Mouse (Mus musculus) lung, embryonic 16.5 days (tissue): ENCODE results near the gene Camta1. TPM values are rescaled to one million over a fixed set of nuclear protein-coding genes. Genes with fewer than 3 reads are reported as not detected.

ENCODE experiments used
- ATAC-seq: fragments of 200-750 bp; cut with Nextera tagmentation; 2 replicates; pipeline ENCODE4 v1.8.0; 2017; ENCODE audit warnings: low read depth, mild to moderate bottlenecking, moderate library complexity
- H3K27ac ChIP-seq: fragments of 300-500 bp; sonication (generic); 2 replicates; pipeline ENCODE4 v1.5.1; 2014; ENCODE audit warnings: mild to moderate bottlenecking, control low read depth, low read length
- H3K27me3 ChIP-seq: fragments of 300-500 bp; sonication (generic); 2 replicates; pipeline ENCODE4 v1.6.1; 2014; ENCODE audit warnings: low read depth, low read length, mixed read lengths; ENCODE audit not compliant: control insufficient read depth, insufficient read depth
- H3K36me3 ChIP-seq: fragments of 300-500 bp; sonication (generic); 2 replicates; pipeline ENCODE4 v1.6.1; 2014; ENCODE audit warnings: low read length; ENCODE audit not compliant: control insufficient read depth, insufficient read depth
- H3K4me1 ChIP-seq: fragments of 300-500 bp; sonication (generic); replicated peaks from 2 replicates; pipeline ENCODE4 v1.6.1; 2014; ENCODE audit warnings: low read length, mixed read lengths; ENCODE audit not compliant: control insufficient read depth, insufficient read depth
- H3K4me2 ChIP-seq: fragments of 300-500 bp; sonication (generic); 2 replicates; pipeline ENCODE4 v1.6.1; 2014; ENCODE audit warnings: low read depth, low read length, control low read depth
- H3K4me3 ChIP-seq: fragments of 300-500 bp; sonication (generic); 2 replicates; pipeline ENCODE4 v1.5.1; 2014; ENCODE audit warnings: mild to moderate bottlenecking, low read length, control low read depth
- H3K9ac ChIP-seq: fragments of 300-500 bp; sonication (generic); 2 replicates; pipeline ENCODE4 v1.6.1; 2014; ENCODE audit warnings: low read length, control low read depth
- H3K9me3 ChIP-seq: fragments of 300-500 bp; sonication (generic); 2 replicates; pipeline ENCODE4 v1.6.1; 2016; ENCODE audit warnings: low read length; ENCODE audit not compliant: control insufficient read depth
- WGBS: fragments of 180-500 bp; shearing (Covaris S2); extraction: QIAGEN DNeasy Blood & Tissue Kit; methylation state at CpG from one replicate; pipeline ENCODE4 v1.1.7; 2014; 5-methylcytosine and 5-hydroxymethylcytosine counted together
- polyA plus RNA-seq: library from polyadenylated mRNA; unstranded; fragments of >200 nt; fragmentation: Nextera tagmentation; extraction: Ambion mirVana; gene quantifications from 2 replicates; pipeline ENCODE4 v1.2.1, GENCODE M21; 2015

Camta1 gene
- polyA plus RNA-seq, 1 experiment from 2014 or later: 89.4 TPM

- WGBS: 79% methylated on average over 5 of the region's 5 CpGs
- Histone ChIP-seq H3K4me3 (no peak overlapping the region), H3K4me2 (no peak overlapping the region), H3K9ac (no peak overlapping the region), H3K27ac (no peak overlapping the region), H3K4me1 (peaks cover 5% of the 10 kb centered on the region), H3K27me3 (no peaks in the 10 kb centered on the region), H3K36me3 (no peaks in the 10 kb centered on the region), H3K9me3 (no peaks in the 10 kb centered on the region)
- no peak for ATAC-seq
These were observed 346.4 kb downstream of the Camta1 start for GRCm38 (mm10) chr4:151515316-151515715.

GRCm38 (mm10) chr4:151511092-151511491, 350.6 kb downstream of the Camta1 start:
- H3K4me3 ChIP-seq: no peak overlapping the region
- H3K9ac ChIP-seq: no peak overlapping the region
- 83% methylated on average over 4 of the region's 4 CpGs for WGBS
- H3K9me3 ChIP-seq: no peaks in the 10 kb centered on the region
- no peak overlapping the region for H3K4me2 ChIP-seq
- H3K4me1 ChIP-seq: no peaks in the 10 kb centered on the region
- no peaks in the 10 kb centered on the region for H3K27me3 ChIP-seq
- ATAC-seq: no peak
- H3K27ac ChIP-seq: no peak overlapping the region
- no peaks in the 10 kb centered on the region for H3K36me3 ChIP-seq

GRCm38 (mm10) chr4:151510417-151510816, 351.3 kb downstream of the Camta1 start:
- Histone ChIP-seq H3K27me3 (no peaks in the 10 kb centered on the region), H3K4me2 (no peak overlapping the region), H3K9me3 (no peaks in the 10 kb centered on the region), H3K4me1 (no peaks in the 10 kb centered on the region), H3K4me3 (no peak overlapping the region), H3K9ac (no peak overlapping the region), H3K27ac (no peak overlapping the region), H3K36me3 (no peaks in the 10 kb centered on the region)
- WGBS: 52% methylated on average over 4 of the region's 4 CpGs
- no peak for ATAC-seq

GRCm38 (mm10) chr4:151506701-151507100, 355.0 kb downstream of the Camta1 start:
- Histone ChIP-seq H3K4me2 (no peak overlapping the region), H3K36me3 (no peaks in the 10 kb centered on the region), H3K27me3 (no peaks in the 10 kb centered on the region), H3K9me3 (no peaks in the 10 kb centered on the region), H3K27ac (no peak overlapping the region), H3K4me3 (no peak overlapping the region), H3K9ac (no peak overlapping the region), H3K4me1 (no peaks in the 10 kb centered on the region)
- ATAC-seq: no peak
- WGBS: 60% methylated on average over 6 of the region's 6 CpGs

GRCm38 (mm10) chr4:151498481-151499276, 363.0 kb downstream of the Camta1 start:
- peaks cover 4% of the 10 kb centered on the region for H3K9me3 ChIP-seq
- WGBS: 72% methylated on average over 5 of the region's 5 CpGs

GRCm38 (mm10) chr4:151496581-151496980, 365.1 kb downstream of the Camta1 start:
- WGBS: 65% methylated on average over 5 of the region's 5 CpGs
- Histone ChIP-seq H3K4me2 (no peak overlapping the region), H3K9me3 (peaks cover 4% of the 10 kb centered on the region), H3K4me3 (no peak overlapping the region), H3K9ac (no peak overlapping the region), H3K27me3 (no peaks in the 10 kb centered on the region), H3K4me1 (no peaks in the 10 kb centered on the region), H3K36me3 (no peaks in the 10 kb centered on the region), H3K27ac (no peak overlapping the region)
- ATAC-seq: no peak

More at GRCm38 (mm10) chr4:151498481-151499276, 363.0 kb downstream of the Camta1 start:
- no peaks in the 10 kb centered on the region for H3K36me3 ChIP-seq
- no peak overlapping the region for H3K4me2 ChIP-seq
- ATAC-seq: no peak
- no peak overlapping the region for H3K27ac ChIP-seq
- no peaks in the 10 kb centered on the region for H3K27me3 ChIP-seq
- no peaks in the 10 kb centered on the region for H3K4me1 ChIP-seq
- no peak overlapping the region for H3K9ac ChIP-seq
- H3K4me3 ChIP-seq: no peak overlapping the region

- no peak overlapping the region for H3K4me2 ChIP-seq
- no peaks in the 10 kb centered on the region for H3K27me3 ChIP-seq
- 46% methylated on average over 11 of the region's 11 CpGs for WGBS
- peaks cover 4% of the 10 kb centered on the region for H3K9me3 ChIP-seq
- no peaks in the 10 kb centered on the region for H3K4me1 ChIP-seq
- no peak overlapping the region for H3K9ac ChIP-seq
- H3K27ac ChIP-seq: no peak overlapping the region
- H3K4me3 ChIP-seq: no peak overlapping the region
- no peaks in the 10 kb centered on the region for H3K36me3 ChIP-seq
- ATAC-seq: no peak
These were observed 366.3 kb downstream of the Camta1 start for GRCm38 (mm10) chr4:151495276-151495882.

- Histone ChIP-seq H3K4me3 (no peak overlapping the region), H3K9ac (no peak overlapping the region), H3K27ac (no peak overlapping the region), H3K9me3 (no peaks in the 10 kb centered on the region), H3K4me1 (no peaks in the 10 kb centered on the region), H3K4me2 (no peak overlapping the region), H3K27me3 (no peaks in the 10 kb centered on the region), H3K36me3 (no peaks in the 10 kb centered on the region)
- WGBS: 68% methylated on average over 10 of the region's 10 CpGs
- no peak for ATAC-seq
These were observed 368.9 kb downstream of the Camta1 start for GRCm38 (mm10) chr4:151492786-151493185.

GRCm38 (mm10) chr4:151483977-151484313, 377.7 kb downstream of the Camta1 start:
- Histone ChIP-seq H3K36me3 (no peaks in the 10 kb centered on the region), H3K27ac (no peak overlapping the region), H3K4me2 (no peak overlapping the region), H3K4me3 (no peak overlapping the region), H3K9ac (no peak overlapping the region), H3K4me1 (no peaks in the 10 kb centered on the region), H3K9me3 (no peaks in the 10 kb centered on the region), H3K27me3 (no peaks in the 10 kb centered on the region; the same call in 1 of the 2 replicates)
- 71% methylated on average over 8 of the region's 8 CpGs for WGBS
- ATAC-seq: no peak
